Mouse (Mus musculus): ENCODE data around the gene Lonp1. TPM values are rescaled to one million over a fixed set of nuclear protein-coding genes. Genes with fewer than 3 reads are reported as not detected.
A peak's percentile ranks its signal among the peaks of the same experiment; 100 is the strongest.

The Lonp1 gene
- total RNA-seq, 2 experiments from 2014 or later: 63.8 to 71.7 TPM

- no peak for DNase-seq (ENCODE audit: low spot score in 2 of 2)
These were observed 33.0 kb downstream of the Lonp1 start for GRCm38 (mm10) chr17:56593527-56594271.

GRCm38 (mm10) chr17:56592553-56592952 is 34.1 kb downstream of the Lonp1 start:
- no peak for DNase-seq (ENCODE audit: low spot score in 2 of 2)

GRCm38 (mm10) chr17:56588921-56589320 is 37.8 kb downstream of the Lonp1 start:
- DNase-seq (ENCODE audit: low spot score in 2 of 2): no peak

GRCm38 (mm10) chr17:56587773-56588172 is 38.9 kb downstream of the Lonp1 start:
- DNase-seq (ENCODE audit: low spot score in 2 of 2): no peak

- peak; percentile 61 to 69 for DNase-seq (ENCODE audit: low spot score in 2 of 2)
These were observed 41.4 kb downstream of the Lonp1 start for GRCm38 (mm10) chr17:56585171-56585821.

- DNase-seq (ENCODE audit: low spot score in 2 of 2): peak; percentile 99 to 100
These were observed 42.2 kb downstream of the Lonp1 start, which contains the start of the genes Safb2 and Safb for GRCm38 (mm10) chr17:56584257-56585130. Gene Safb2 (minus strand): TSS chr17:56584585. Gene Safb (plus strand): TSS chr17:56584825.

GRCm38 (mm10) chr17:56583611-56584256 is 43.0 kb downstream of the Lonp1 start:
- DNase-seq (ENCODE audit: low spot score in 2 of 2): peak; percentile 46 to 56

- no peak for DNase-seq (ENCODE audit: low spot score in 2 of 2)
These were observed 43.6 kb downstream of the Lonp1 start for GRCm38 (mm10) chr17:56583071-56583470.

GRCm38 (mm10) chr17:56572939-56573338 is 53.7 kb downstream of the Lonp1 start:
- no peak for DNase-seq (ENCODE audit: low spot score in 2 of 2)

GRCm38 (mm10) chr17:56572154-56572553 is 54.5 kb downstream of the Lonp1 start:
- no peak for DNase-seq (ENCODE audit: low spot score in 2 of 2)

GRCm38 (mm10) chr17:56570287-56570686 is 56.4 kb downstream of the Lonp1 start:
- DNase-seq (ENCODE audit: low spot score in 2 of 2): no peak

GRCm38 (mm10) chr17:56567370-56567769 is 59.3 kb downstream of the Lonp1 start:
- no peak for DNase-seq (ENCODE audit: low spot score in 2 of 2)

GRCm38 (mm10) chr17:56566918-56567317 is 59.8 kb downstream of the Lonp1 start:
- DNase-seq (ENCODE audit: low spot score in 2 of 2): no peak

GRCm38 (mm10) chr17:56566293-56566692 is 60.4 kb downstream of the Lonp1 start:
- DNase-seq (ENCODE audit: low spot score in 2 of 2): no peak

Other genes with a start within 250 kb of the Lonp1 start
- 100 to 1,000 TPM; 817 to 911 TPM for gene Ptprs, start 150.4 kb downstream of the Lonp1 start, total RNA-seq (2021)
- not detected for gene Znrf4, start 114.5 kb downstream of the Lonp1 start, total RNA-seq (2021)
- 1 to 10 TPM; 1.5 to 1.7 TPM for gene Gm20219, start 72.5 kb downstream of the Lonp1 start, total RNA-seq (2021)
- 100 to 1,000 TPM; 122 to 141 TPM for gene Safb2, start 42.3 kb downstream of the Lonp1 start, total RNA-seq (2021)
- gene Safb, start 42.1 kb downstream of the Lonp1 start, total RNA-seq (2021): 100 to 1,000 TPM; 147 to 185 TPM
- 100 to 1,000 TPM; 137 to 175 TPM for gene 2410015M20Rik, start 17.1 kb downstream of the Lonp1 start, total RNA-seq (2021)
- 100 to 1,000 TPM; 454 to 456 TPM for gene Rpl36, start 13.5 kb downstream of the Lonp1 start, total RNA-seq (2021)
- 1 to 10 TPM in 1 of 2 experiments, under 1 TPM in 1; 0.87 to 1.3 TPM for gene Catsperd, start 1.3 kb upstream of the Lonp1 start, total RNA-seq (2021)
- gene Ranbp3, start 46.4 kb upstream of the Lonp1 start, total RNA-seq (2021): 10 to 100 TPM; 84.9 to 91.7 TPM
- gene Ndufa11, start 90.9 kb upstream of the Lonp1 start, total RNA-seq (2021): 100 to 1,000 TPM; 262 to 265 TPM
- gene Vmac, start 91.1 kb upstream of the Lonp1 start, total RNA-seq (2021): 10 to 100 TPM in 1 of 2 experiments, 1 to 10 TPM in 1; 9.7 to 12.5 TPM
- 1 to 10 TPM; 1.6 to 2.3 TPM for gene Nrtn, start 130.6 kb upstream of the Lonp1 start, total RNA-seq (2021)
- 10 to 100 TPM; 66.7 to 72.0 TPM for gene Dus3l, start 137.9 kb upstream of the Lonp1 start, total RNA-seq (2021)
- under 1 TPM; 0.27 to 0.71 TPM for gene Prr22, start 143.4 kb upstream of the Lonp1 start, total RNA-seq (2021)
- 1 to 10 TPM; 4.1 to 4.4 TPM for gene Rfx2, start 204.1 kb upstream of the Lonp1 start, total RNA-seq (2021)
- not detected for gene Acsbg2, start 247.6 kb upstream of the Lonp1 start, total RNA-seq (2021)
- gene 1700061G19Rik, start 248.6 kb upstream of the Lonp1 start, total RNA-seq (2021): under 1 TPM; 0.11 to 0.39 TPM